Mouse (Mus musculus): ENCODE data around the gene Castor2. TPM values are rescaled to one million over a fixed set of nuclear protein-coding genes. Genes with fewer than 3 reads are reported as not detected.

Gene Castor2
- total and polyA plus RNA-seq, 3 experiments, result 0.35 to 3.9 (median 1.3) TPM

DNA sequence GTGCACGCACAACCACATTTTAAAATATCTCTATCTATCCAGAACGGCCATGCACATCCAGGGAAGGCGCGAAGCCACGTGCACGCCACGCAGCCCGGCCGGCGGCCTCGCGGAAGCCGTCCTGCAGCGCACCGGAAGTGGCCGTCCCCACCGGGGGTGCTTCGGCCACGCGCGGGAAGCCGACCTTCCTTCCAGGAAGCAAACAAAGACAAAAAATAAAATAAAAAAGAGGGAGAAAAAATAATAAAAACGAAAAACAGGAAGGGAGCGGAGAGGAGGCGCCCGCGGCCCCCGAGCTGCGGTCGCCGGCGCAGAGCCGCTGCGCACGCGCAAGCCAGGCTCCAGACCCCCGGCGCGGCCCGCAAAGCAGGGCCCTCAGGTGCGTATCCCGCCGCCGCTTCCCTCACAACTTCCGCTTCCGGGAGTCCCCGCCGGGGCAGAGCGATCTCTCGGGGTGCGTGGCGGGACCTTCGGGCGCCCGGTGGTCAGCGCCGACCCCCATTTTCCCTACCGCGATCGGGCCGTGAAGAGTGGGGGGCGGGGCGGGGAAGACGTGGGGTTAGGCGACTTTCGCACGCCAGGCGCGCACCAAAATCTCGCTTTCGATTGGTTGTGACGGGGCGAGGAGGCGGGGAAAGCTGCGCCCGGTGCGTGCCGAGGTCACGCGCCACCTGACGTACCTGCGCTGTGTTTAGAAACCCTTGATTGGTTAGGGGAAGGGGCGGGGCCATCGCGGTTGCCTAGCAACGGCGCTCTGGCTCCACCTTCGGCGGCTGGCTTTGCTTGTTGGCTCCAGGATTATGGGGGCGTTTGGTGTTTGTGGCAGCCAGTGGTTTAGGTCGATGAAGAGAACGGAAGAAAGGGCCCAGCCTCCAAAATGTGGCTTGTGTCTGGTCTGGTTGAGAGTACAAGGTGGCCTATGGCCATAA, 84.6 kb downstream of the Castor2 start, which contains the start of gene Gtf2ird2 (continued):
- TF ChIP-seq MAZ (IDR thresholded peaks at IDR 0.05; ENCODE audit: low read depth, low read length), result no peak
- peak; percentile 76 for TF ChIP-seq CHD2 (IDR thresholded peaks at IDR 0.05; ENCODE audit: low read length)
- TF ChIP-seq PAX5 (IDR thresholded peaks at IDR 0.05; ENCODE audit: low read length), result no peak
- peak; percentile 93 for TF ChIP-seq MXI1 (IDR thresholded peaks at IDR 0.05; ENCODE audit: low read depth, low read length)
- 0 out of 2 replicates have a peak, but pooled peaks have one; percentile 63 for TF ChIP-seq KAT2A (IDR thresholded peaks at IDR 0.05; ENCODE audit: insufficient replicate concordance, low read length)

- peaks cover 0 to 1% of the 10 kb centered on the region in 2 experiments for H3K36me3 ChIP-seq (replicated peaks in 1 of 2; ENCODE audit: control insufficient read depth in 1 of 2, insufficient read depth in 1 of 2, low read length in 1 of 2)
- no peak overlapping the region for H3K4me2 ChIP-seq (ENCODE audit: insufficient read depth, low read depth, poor library complexity, severe bottlenecking)
- in situ Hi-C loops (cut with MboI; ENCODE audit: low pct_ligation_motif_present, low pct_unique_long_range_greater_than_20kb, low sequenced_read_pairs), result no loop called here
- H3K27me3 ChIP-seq (replicated peaks), result no peaks in the 10 kb centered on the region
- H3K9ac ChIP-seq (ENCODE audit: insufficient read depth, low read depth), result no peak overlapping the region
- peaks cover 6% of the 10 kb centered on the region for H3K9me3 ChIP-seq (replicated peaks; ENCODE audit: low read length)
- H3K4me3 ChIP-seq (replicated peaks in 1 of 3; ENCODE audit: low read depth in 2 of 3, low read length in 2 of 3, poor library complexity in 1 of 3), result no peak overlapping the region
- no peak for TF ChIP-seq ZMIZ1 (IDR thresholded peaks at IDR 0.05; ENCODE audit: low read depth, low read length)
- TF ChIP-seq POLR2AphosphoS2 (IDR thresholded peaks at IDR 0.05; ENCODE audit: low read depth, low read length), result no peak
- peak; percentile 57 for TF ChIP-seq ZNF384 (IDR thresholded peaks at IDR 0.05; ENCODE audit: low read depth, low read length)
- 0 out of 2 replicates have a peak, but pooled peaks have one; percentile 24 for TF ChIP-seq TCF12 (IDR thresholded peaks at IDR 0.05; ENCODE audit: low read depth, low read length)
- peak; percentile 32 for DNase-seq (ENCODE audit: extremely low read depth)
- no peaks in the 10 kb centered on the region for H3K79me2 ChIP-seq (replicated peaks; ENCODE audit: control insufficient read depth, extremely low read depth, insufficient read depth, poor library complexity, severe bottlenecking)
- no peak overlapping the region for H3K27ac ChIP-seq (ENCODE audit: insufficient read depth, low read depth)
- dilution Hi-C loops (cut with MboI; ENCODE audit: extremely low pct_ligation_motif_present, extremely low pct_unique_long_range_greater_than_20kb, low sequenced_read_pairs), result no loop called here
- peaks cover 2 to 34% of the 10 kb centered on the region in 2 experiments; a peak in 3 of 4 replicates for H3K4me1 ChIP-seq (ENCODE audit: control insufficient read depth in 1 of 2, insufficient read depth in 2 of 2)
Observed at GRCm38 (mm10) chr5:134186059-134186458, 86.5 kb downstream of the Castor2 start.

- peak; percentile 81 for DNase-seq (ENCODE audit: extremely low read depth)
- TF ChIP-seq ZC3H11A (IDR thresholded peaks at IDR 0.05; ENCODE audit: low read depth, low read length) (peak; percentile 46), SMC3 (IDR thresholded peaks at IDR 0.05; ENCODE audit: low read depth, low read length) (peak; percentile 84), ZNF384 (IDR thresholded peaks at IDR 0.05; ENCODE audit: low read depth, low read length) (no peak), RAD21 (IDR thresholded peaks at IDR 0.05; ENCODE audit: low read depth, low read length) (peak; percentile 87), USF2 (conservative IDR thresholded peaks at IDR 0.05; ENCODE audit: low read depth, low read length) (no peak), CHD2 (IDR thresholded peaks at IDR 0.05; ENCODE audit: low read length) (no peak), IRF4 (IDR thresholded peaks at IDR 0.05; ENCODE audit: low read depth, low read length) (peak; percentile 83), MYC (IDR thresholded peaks at IDR 0.05; ENCODE audit: low read depth, low read length) (no peak), BHLHE40 (IDR thresholded peaks at IDR 0.05; ENCODE audit: low read depth, low read length) (peak; percentile 20; the same call in 1 of the 2 replicates), SIN3A (IDR thresholded peaks at IDR 0.05; ENCODE audit: low read length) (0 out of 2 replicates have a peak, but pooled peaks have one; percentile 47), KAT2A (IDR thresholded peaks at IDR 0.05; ENCODE audit: insufficient replicate concordance, low read length) (no peak), USF1 (IDR thresholded peaks at IDR 0.05; ENCODE audit: low read depth, low read length) (no peak), TCF12 (IDR thresholded peaks at IDR 0.05; ENCODE audit: low read depth, low read length) (no peak), POLR2A (IDR thresholded peaks at IDR 0.05; ENCODE audit: low read depth, low read length) (no peak), MEF2A (IDR thresholded peaks at IDR 0.05; ENCODE audit: borderline replicate concordance, low read depth, low read length) (peak; percentile 11; the same call in 1 of the 2 replicates), CTCF (conservative IDR thresholded peaks at IDR 0.05 in 1 of 2, IDR thresholded peaks at IDR 0.05 in 1 of 2; ENCODE audit: low read depth in 2 of 2, low read length in 2 of 2) (peak; percentile 80 to 87), RCOR1 (conservative IDR thresholded peaks at IDR 0.05; ENCODE audit: low read depth, low read length) (0 out of 2 replicates have a peak, but pooled peaks have one; percentile 56), TBP (conservative IDR thresholded peaks at IDR 0.05; ENCODE audit: low read depth, low read length) (no peak), MAFK (IDR thresholded peaks at IDR 0.05; ENCODE audit: insufficient replicate concordance, low read length) (no peak)
Observed at GRCm38 (mm10) chr5:134186961-134187731, 87.6 kb downstream of the Castor2 start.

More at GRCm38 (mm10) chr5:134186961-134187731, 87.6 kb downstream of the Castor2 start:
- Histone ChIP-seq H3K9me3 (replicated peaks; ENCODE audit: low read length) (peaks cover 6% of the 10 kb centered on the region), H3K4me1 (ENCODE audit: control insufficient read depth in 1 of 2, insufficient read depth in 2 of 2) (peaks cover 1 to 31% of the 10 kb centered on the region in 2 experiments; a peak in 3 of 4 replicates), H3K27me3 (replicated peaks) (no peaks in the 10 kb centered on the region), H3K4me3 (replicated peaks in 1 of 3; ENCODE audit: low read depth in 2 of 3, low read length in 2 of 3, poor library complexity in 1 of 3) (no peak overlapping the region), H3K79me2 (replicated peaks; ENCODE audit: control insufficient read depth, extremely low read depth, insufficient read depth, poor library complexity, severe bottlenecking) (no peaks in the 10 kb centered on the region), H3K4me2 (ENCODE audit: insufficient read depth, low read depth, poor library complexity, severe bottlenecking) (no peak overlapping the region), H3K36me3 (replicated peaks in 1 of 2; ENCODE audit: control insufficient read depth in 1 of 2, insufficient read depth in 1 of 2, low read length in 1 of 2) (peaks cover 0 to 8% of the 10 kb centered on the region in 2 experiments), H3K9ac (ENCODE audit: insufficient read depth, low read depth) (no peak overlapping the region), H3K27ac (ENCODE audit: insufficient read depth, low read depth) (no peak overlapping the region)
- in situ Hi-C loops (cut with MboI; ENCODE audit: low pct_ligation_motif_present, low pct_unique_long_range_greater_than_20kb, low sequenced_read_pairs) (no loop called here), dilution Hi-C loops (cut with MboI; ENCODE audit: extremely low pct_ligation_motif_present, extremely low pct_unique_long_range_greater_than_20kb, low sequenced_read_pairs) (no loop called here)
